Mouse (Mus musculus): Measurements from ENCODE around the gene Prlr. TPM values are rescaled to one million over a fixed set of nuclear protein-coding genes. Genes with fewer than 3 reads are reported as not detected.

Prlr gene
- polyA plus RNA-seq, 1 experiment from 2014 or later, result 0.16 TPM

GRCm38 (mm10) chr15:10202504-10203302 lies 25.7 kb downstream of the Prlr start:
- no peak overlapping the region for H3K27ac ChIP-seq
- no peaks in the 10 kb centered on the region for H3K27me3 ChIP-seq (ENCODE audit: low read depth, poor library complexity, severe bottlenecking)
- no peaks in the 10 kb centered on the region for H3K36me3 ChIP-seq
- H3K4me1 ChIP-seq, result no peaks in the 10 kb centered on the region
- DNase-seq (ENCODE audit: low spot score), result no peak
- no peak overlapping the region for H3K4me3 ChIP-seq
- no peaks in the 10 kb centered on the region for H3K9me3 ChIP-seq (replicated peaks)
- whole genome bisulfite sequencing, result 94% methylated on average over 7 of the region's 7 CpGs

- H3K36me3 ChIP-seq, result no peaks in the 10 kb centered on the region
- H3K4me1 ChIP-seq, result no peaks in the 10 kb centered on the region
- H3K4me3 ChIP-seq, result no peak overlapping the region
- DNase-seq (ENCODE audit: low spot score), result no peak
- WGBS, result 61% methylated on average over 4 of the region's 4 CpGs
- H3K9me3 ChIP-seq (replicated peaks), result no peaks in the 10 kb centered on the region
- H3K27ac ChIP-seq, result no peak overlapping the region
- no peaks in the 10 kb centered on the region for H3K27me3 ChIP-seq (ENCODE audit: low read depth, poor library complexity, severe bottlenecking)
Measured at GRCm38 (mm10) chr15:10210261-10210770, 33.3 kb downstream of the Prlr start.

GRCm38 (mm10) chr15:10211992-10212391 lies 35.0 kb downstream of the Prlr start:
- Histone ChIP-seq H3K36me3 (no peaks in the 10 kb centered on the region), H3K9me3 (replicated peaks) (no peaks in the 10 kb centered on the region), H3K27ac (no peak overlapping the region), H3K27me3 (ENCODE audit: low read depth, poor library complexity, severe bottlenecking) (no peaks in the 10 kb centered on the region), H3K4me3 (no peak overlapping the region), H3K4me1 (no peaks in the 10 kb centered on the region)
- no peak for DNase-seq (ENCODE audit: low spot score)

- no peak for DNase-seq (ENCODE audit: low spot score)
- H3K4me3 ChIP-seq, result no peak overlapping the region
- H3K4me1 ChIP-seq, result no peaks in the 10 kb centered on the region
- no peaks in the 10 kb centered on the region for H3K27me3 ChIP-seq (ENCODE audit: low read depth, poor library complexity, severe bottlenecking)
- H3K9me3 ChIP-seq (replicated peaks), result no peaks in the 10 kb centered on the region
- H3K27ac ChIP-seq, result no peak overlapping the region
- H3K36me3 ChIP-seq, result no peaks in the 10 kb centered on the region
- WGBS, result 84% methylated on average over 6 of the region's 6 CpGs
Measured at GRCm38 (mm10) chr15:10213213-10213612, 36.2 kb downstream of the Prlr start.

- DNase-seq (ENCODE audit: low spot score), result no peak
- WGBS, result 88% methylated on average over 3 of the region's 3 CpGs
- H3K27ac ChIP-seq, result no peak overlapping the region
- H3K36me3 ChIP-seq, result no peaks in the 10 kb centered on the region
- H3K27me3 ChIP-seq (ENCODE audit: low read depth, poor library complexity, severe bottlenecking), result no peaks in the 10 kb centered on the region
- H3K4me1 ChIP-seq, result no peaks in the 10 kb centered on the region
- H3K9me3 ChIP-seq (replicated peaks), result no peaks in the 10 kb centered on the region
- H3K4me3 ChIP-seq, result no peak overlapping the region
Measured at GRCm38 (mm10) chr15:10213710-10214109, 36.7 kb downstream of the Prlr start.

- Histone ChIP-seq H3K9me3 (replicated peaks) (no peaks in the 10 kb centered on the region), H3K4me1 (no peaks in the 10 kb centered on the region), H3K4me3 (no peak overlapping the region), H3K27ac (no peak overlapping the region), H3K36me3 (no peaks in the 10 kb centered on the region), H3K27me3 (ENCODE audit: low read depth, poor library complexity, severe bottlenecking) (no peaks in the 10 kb centered on the region)
- WGBS, result 90% methylated on average over 8 of the region's 8 CpGs
- DNase-seq (ENCODE audit: low spot score), result no peak
Measured at GRCm38 (mm10) chr15:10215719-10216118, 38.7 kb downstream of the Prlr start.

- no peaks in the 10 kb centered on the region for H3K9me3 ChIP-seq (replicated peaks)
- no peak for DNase-seq (ENCODE audit: low spot score)
- no peak overlapping the region for H3K4me3 ChIP-seq
- no peaks in the 10 kb centered on the region for H3K36me3 ChIP-seq
- no peaks in the 10 kb centered on the region for H3K27me3 ChIP-seq (ENCODE audit: low read depth, poor library complexity, severe bottlenecking)
- no peaks in the 10 kb centered on the region for H3K4me1 ChIP-seq
- no peak overlapping the region for H3K27ac ChIP-seq
- 92% methylated on average over 4 of the region's 4 CpGs for WGBS
Measured at GRCm38 (mm10) chr15:10216189-10216588, 39.2 kb downstream of the Prlr start.

- H3K9me3 ChIP-seq (replicated peaks), result no peaks in the 10 kb centered on the region
- H3K4me3 ChIP-seq, result no peak overlapping the region
- no peaks in the 10 kb centered on the region for H3K27me3 ChIP-seq (ENCODE audit: low read depth, poor library complexity, severe bottlenecking)
- WGBS, result 84% methylated on average over 4 of the region's 4 CpGs
- H3K27ac ChIP-seq, result no peak overlapping the region
- no peak for DNase-seq (ENCODE audit: low spot score)
- H3K4me1 ChIP-seq, result no peaks in the 10 kb centered on the region
- no peaks in the 10 kb centered on the region for H3K36me3 ChIP-seq
Measured at GRCm38 (mm10) chr15:10223614-10224155, 46.6 kb downstream of the Prlr start.

GRCm38 (mm10) chr15:10225701-10226100 lies 48.7 kb downstream of the Prlr start:
- Histone ChIP-seq H3K9me3 (replicated peaks) (no peaks in the 10 kb centered on the region), H3K27ac (no peak overlapping the region), H3K4me3 (no peak overlapping the region), H3K4me1 (no peaks in the 10 kb centered on the region), H3K36me3 (no peaks in the 10 kb centered on the region), H3K27me3 (ENCODE audit: low read depth, poor library complexity, severe bottlenecking) (no peaks in the 10 kb centered on the region)
- 92% methylated on average over 4 of the region's 4 CpGs for WGBS
- no peak for DNase-seq (ENCODE audit: low spot score)

- Histone ChIP-seq H3K27ac (no peak overlapping the region), H3K9me3 (replicated peaks) (no peaks in the 10 kb centered on the region), H3K4me3 (no peak overlapping the region), H3K4me1 (no peaks in the 10 kb centered on the region), H3K36me3 (no peaks in the 10 kb centered on the region), H3K27me3 (ENCODE audit: low read depth, poor library complexity, severe bottlenecking) (no peaks in the 10 kb centered on the region)
- WGBS, result 94% methylated on average over 2 of the region's 2 CpGs
- no peak for DNase-seq (ENCODE audit: low spot score)
Measured at GRCm38 (mm10) chr15:10228636-10229035, 51.6 kb downstream of the Prlr start.

GRCm38 (mm10) chr15:10235977-10236376 lies 58.9 kb downstream of the Prlr start:
- Histone ChIP-seq H3K4me1 (no peaks in the 10 kb centered on the region), H3K4me3 (no peak overlapping the region), H3K9me3 (replicated peaks) (no peaks in the 10 kb centered on the region), H3K27ac (no peak overlapping the region), H3K36me3 (no peaks in the 10 kb centered on the region), H3K27me3 (ENCODE audit: low read depth, poor library complexity, severe bottlenecking) (no peaks in the 10 kb centered on the region)
- DNase-seq (ENCODE audit: low spot score), result no peak
- 84% methylated on average over 5 of the region's 5 CpGs for WGBS

- Histone ChIP-seq H3K4me1 (no peaks in the 10 kb centered on the region), H3K27me3 (ENCODE audit: low read depth, poor library complexity, severe bottlenecking) (no peaks in the 10 kb centered on the region), H3K4me3 (no peak overlapping the region), H3K36me3 (no peaks in the 10 kb centered on the region), H3K9me3 (replicated peaks) (no peaks in the 10 kb centered on the region), H3K27ac (no peak overlapping the region)
- DNase-seq (ENCODE audit: low spot score), result no peak
- 90% methylated on average over 3 of the region's 3 CpGs for WGBS
Measured at GRCm38 (mm10) chr15:10236812-10237211, 59.8 kb downstream of the Prlr start.

GRCm38 (mm10) chr15:10238454-10238853 lies 61.4 kb downstream of the Prlr start:
- no peaks in the 10 kb centered on the region for H3K27me3 ChIP-seq (ENCODE audit: low read depth, poor library complexity, severe bottlenecking)
- no peaks in the 10 kb centered on the region for H3K9me3 ChIP-seq (replicated peaks)
- DNase-seq (ENCODE audit: low spot score), result no peak
- no peak overlapping the region for H3K27ac ChIP-seq
- no peaks in the 10 kb centered on the region for H3K4me1 ChIP-seq
- H3K36me3 ChIP-seq, result no peaks in the 10 kb centered on the region
- no peak overlapping the region for H3K4me3 ChIP-seq
- 96% methylated on average over 8 of the region's 8 CpGs for WGBS
